In the genomic region with DNA sequence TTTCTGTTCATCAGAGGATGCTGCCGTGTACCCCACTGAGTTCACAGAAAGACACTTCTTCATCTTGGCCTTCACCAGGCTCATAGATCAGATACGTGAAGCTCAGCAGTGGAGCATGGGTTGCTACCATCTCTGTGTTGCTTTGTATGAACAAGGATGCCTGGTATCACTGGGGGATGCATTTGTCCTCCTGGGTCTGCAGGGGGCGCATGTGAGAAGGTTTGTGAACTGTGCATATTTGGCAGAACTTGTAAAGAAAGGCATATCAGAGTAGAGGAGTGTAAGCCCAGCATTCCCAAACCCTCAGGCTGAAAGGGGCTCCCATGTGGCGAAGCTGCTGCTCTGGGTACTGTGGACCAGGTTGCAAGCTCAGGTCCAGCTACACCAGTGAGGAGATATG, we compare ENCODE assay signal across 18 mouse cellular contexts. TPM values are rescaled to one million over a fixed set of nuclear protein-coding genes. Genes with fewer than 3 reads are reported as not detected.
DNase-seq lines count a peak whose midpoint lies in the region; ATAC-seq and TF ChIP-seq lines count a peak whose summit lies in the region.
"Had no signal": no experiment of that assay in that cellular context is flagged by ENCODE, and none has a peak within 500 bp of the region (broad histone marks: within the 10 kb centered on the region; RNA-seq: fewer than 3 reads in every experiment).

No protein-coding gene starts in this region.

- H3K9ac ChIP-seq in heart, postnatal 0 days (replicated peaks; ENCODE audit: low read depth, low read length): no peak overlapping the region
- H3K9ac ChIP-seq in heart, embryonic 11.5 days (ENCODE audit: low read depth, low read length): no peak overlapping the region
- H3K9ac ChIP-seq: hindbrain, embryonic 15.5 days; lung, embryonic 15.5 days; neural tube, embryonic 12.5 days; stomach, embryonic 15.5 days had no signal

- intact Hi-C loops in left cerebral cortex, postnatal 25 days (cut with DNase I): no loop called here

- no peak for DNase-seq in heart, postnatal 0 days (ENCODE audit: low spot score)
- DNase-seq in testis, postnatal 14 days (ENCODE audit: low spot score): no peak
- peak; percentile 53 to 70 for DNase-seq in adrenal gland, postnatal 36 days
- DNase-seq in urinary bladder, postnatal 25 days (ENCODE audit: low spot score): no peak
- no peak for DNase-seq in left cerebral cortex, postnatal 25 days (ENCODE audit: low spot score in 2 of 2)
- no peak for DNase-seq in layer of hippocampus, postnatal 14 days (ENCODE audit: low spot score in 2 of 2)
- DNase-seq: cerebellum, adult 9-10 months; right cerebral cortex, postnatal 14 days had no signal

- no peak overlapping the region for H3K4me3 ChIP-seq in heart, postnatal 0 days (ENCODE audit: low read depth, low read length)
- H3K4me3 ChIP-seq in heart, embryonic 11.5 days (ENCODE audit: low read depth, low read length): no peak overlapping the region
- no peak overlapping the region for H3K4me3 ChIP-seq in testis, adult 2 months (ENCODE audit: control insufficient read depth, low read depth, low read length)
- H3K4me3 ChIP-seq: hindbrain, embryonic 15.5 days; lung, embryonic 15.5 days; neural tube, embryonic 12.5 days; stomach, embryonic 15.5 days had no signal

- no peaks in the 10 kb centered on the region for H3K4me1 ChIP-seq in heart, postnatal 0 days (ENCODE audit: control insufficient read depth, insufficient read depth)
- no peaks in the 10 kb centered on the region for H3K4me1 ChIP-seq in heart, embryonic 11.5 days (ENCODE audit: control insufficient read depth, insufficient read depth, low read length)
- no peaks in the 10 kb centered on the region for H3K4me1 ChIP-seq in testis, adult 2 months (ENCODE audit: control insufficient read depth, insufficient read depth, low read length)
- H3K4me1 ChIP-seq: hindbrain, embryonic 15.5 days; lung, embryonic 15.5 days; neural tube, embryonic 12.5 days; stomach, embryonic 15.5 days had no signal

- no peak for ATAC-seq in heart, postnatal 0 days (ENCODE audit: insufficient read depth, low read depth)
- no peak for ATAC-seq in heart, embryonic 11.5 days (replicated peaks; ENCODE audit: insufficient number of reproducible peaks, low FRiP score, low TSS enrichment)
- ATAC-seq: CD4-positive, CD25-positive, alpha-beta regulatory T cell, adult 4 months had no signal

- no peak for TF ChIP-seq EP300 in heart, postnatal 0 days (IDR thresholded peaks at IDR 0.05; ENCODE audit: low read depth)

- no peaks in the 10 kb centered on the region for H3K9me3 ChIP-seq in heart, postnatal 0 days (replicated peaks; ENCODE audit: control insufficient read depth, low read length)
- H3K9me3 ChIP-seq in heart, embryonic 11.5 days (replicated peaks; ENCODE audit: control insufficient read depth, low read length): no peaks in the 10 kb centered on the region
- H3K9me3 ChIP-seq: hindbrain, embryonic 15.5 days; lung, embryonic 15.5 days; neural tube, embryonic 12.5 days; stomach, embryonic 15.5 days had no signal

- peak; percentile 20; the same call in 1 of the 2 replicates for TF ChIP-seq CTCF in heart, postnatal 0 days (IDR thresholded peaks at IDR 0.05; ENCODE audit: low read depth)
- peak; percentile 34; the same call in 1 of the 2 replicates for TF ChIP-seq CTCF in testis, adult 2 months (IDR thresholded peaks at IDR 0.05; ENCODE audit: control insufficient read depth, insufficient read depth, insufficient replicate concordance, low read depth, low read length)

- no peak overlapping the region for H3K4me2 ChIP-seq in heart, postnatal 0 days (ENCODE audit: low read depth, low read length)
- no peak overlapping the region for H3K4me2 ChIP-seq in heart, embryonic 11.5 days
- H3K4me2 ChIP-seq: hindbrain, embryonic 15.5 days; lung, embryonic 15.5 days; midbrain, embryonic 11.5 days; neural tube, embryonic 12.5 days; stomach, embryonic 15.5 days had no signal

- 67% methylated on average over 4 of the region's 4 CpGs for WGBS in heart, postnatal 0 days
- 64% methylated on average over 4 of the region's 4 CpGs for WGBS in heart, embryonic 11.5 days (ENCODE audit: insufficient replicate concordance)

- no peak overlapping the region for H3K27ac ChIP-seq in heart, postnatal 0 days (ENCODE audit: low read depth)
- no peak overlapping the region for H3K27ac ChIP-seq in heart, embryonic 11.5 days (ENCODE audit: low read depth, low read length)
- no peak overlapping the region for H3K27ac ChIP-seq in testis, adult 2 months (ENCODE audit: control insufficient read depth, insufficient read depth, low read depth, low read length)
- H3K27ac ChIP-seq: hindbrain, embryonic 15.5 days; lung, embryonic 15.5 days; neural tube, embryonic 12.5 days; stomach, embryonic 15.5 days had no signal

- H3K27me3 ChIP-seq in heart, postnatal 0 days (ENCODE audit: control insufficient read depth, insufficient read depth, low read length): 0 out of 2 replicates have a peak, but pooled peaks cover 14% of the 10 kb centered on the region
- H3K27me3 ChIP-seq in heart, embryonic 11.5 days (ENCODE audit: control insufficient read depth, insufficient read depth, low read length): peaks cover 9% of the 10 kb centered on the region; the same call in 1 of the 2 replicates
- H3K27me3 ChIP-seq in testis, adult 2 months (ENCODE audit: control insufficient read depth, insufficient read depth, low read length): no peaks in the 10 kb centered on the region
- H3K27me3 ChIP-seq: hindbrain, embryonic 15.5 days; lung, embryonic 15.5 days; neural tube, embryonic 12.5 days; stomach, embryonic 15.5 days had no signal

- no peak for TF ChIP-seq POLR2A in testis, adult 2 months (IDR thresholded peaks at IDR 0.05; ENCODE audit: control insufficient read depth, low read depth, low read length)

- no peaks in the 10 kb centered on the region for H3K36me3 ChIP-seq in heart, postnatal 0 days (replicated peaks; ENCODE audit: control insufficient read depth, insufficient read depth, low read length)
- no peaks in the 10 kb centered on the region for H3K36me3 ChIP-seq in heart, embryonic 11.5 days (ENCODE audit: control insufficient read depth, insufficient read depth, low read length)
- H3K36me3 ChIP-seq in testis, adult 2 months (ENCODE audit: control insufficient read depth, insufficient read depth, low read length): no peaks in the 10 kb centered on the region
- H3K36me3 ChIP-seq: hindbrain, embryonic 15.5 days; lung, embryonic 15.5 days; neural tube, embryonic 12.5 days; stomach, embryonic 15.5 days had no signal

RNA-seq across cellular contexts. Expression of a gene that starts 4.6 kb away (rescaled TPM):
- not detected in 2 replicates for total RNA-seq in heart, postnatal 0 days (2014; rRNA removed; ENCODE audit: low replicate concordance)
- polyA plus RNA-seq in heart, postnatal 0 days (2015; fragmentation: Nextera tagmentation; extraction: Ambion mirVana): not detected in 2 replicates
- polyA plus RNA-seq in heart, embryonic 11.5 days (2014; fragmentation: Nextera tagmentation; extraction: Ambion mirVana): not detected in 2 replicates
- polyA plus RNA-seq in testis, adult 2 months (2012; rRNA removed): not detected in 2 replicates
- not detected for total RNA-seq in adrenal gland, postnatal 36 days (2021)
- not detected for total RNA-seq in left cerebral cortex, postnatal 25 days (2021)
- total RNA-seq in layer of hippocampus, postnatal 14 days (2021): not detected
- total RNA-seq: left cerebral cortex, postnatal 14 days had no signal
- polyA plus RNA-seq: CD4-positive, CD25-positive, alpha-beta regulatory T cell, adult 4 months; frontal cortex, adult 2 months; hindbrain, embryonic 15.5 days; lung, embryonic 15.5 days; midbrain, embryonic 11.5 days; neural tube, embryonic 12.5 days; stomach, embryonic 15.5 days had no signal

RNA-seq across cellular contexts. Expression of a gene that starts 10.9 kb away (rescaled TPM):
- not detected in 2 replicates for total RNA-seq in heart, postnatal 0 days (2014; rRNA removed; ENCODE audit: low replicate concordance)
- not detected in 2 replicates for polyA plus RNA-seq in heart, postnatal 0 days (2015; fragmentation: Nextera tagmentation; extraction: Ambion mirVana)
- not detected in 2 replicates for polyA plus RNA-seq in heart, embryonic 11.5 days (2014; fragmentation: Nextera tagmentation; extraction: Ambion mirVana)
- 0.04 and 0.14 TPM in 2 replicates for polyA plus RNA-seq in testis, adult 2 months (2012; rRNA removed)
- not detected for total RNA-seq in adrenal gland, postnatal 36 days (2021)
- not detected for total RNA-seq in left cerebral cortex, postnatal 25 days (2021)
- not detected for total RNA-seq in layer of hippocampus, postnatal 14 days (2021)
- total RNA-seq: left cerebral cortex, postnatal 14 days had no signal
- polyA plus RNA-seq: CD4-positive, CD25-positive, alpha-beta regulatory T cell, adult 4 months; frontal cortex, adult 2 months; hindbrain, embryonic 15.5 days; lung, embryonic 15.5 days; midbrain, embryonic 11.5 days; neural tube, embryonic 12.5 days; stomach, embryonic 15.5 days had no signal

RNA-seq across cellular contexts. Expression of a gene that starts 23.7 kb away (rescaled TPM):
- total RNA-seq in heart, postnatal 0 days (2014; rRNA removed; ENCODE audit: low replicate concordance): not detected in 2 replicates
- polyA plus RNA-seq in heart, postnatal 0 days (2015; fragmentation: Nextera tagmentation; extraction: Ambion mirVana): not detected in 2 replicates
- not detected in 2 replicates for polyA plus RNA-seq in heart, embryonic 11.5 days (2014; fragmentation: Nextera tagmentation; extraction: Ambion mirVana)
- polyA plus RNA-seq in testis, adult 2 months (2012; rRNA removed): not detected in 2 replicates
- not detected for total RNA-seq in adrenal gland, postnatal 36 days (2021)
- not detected for total RNA-seq in left cerebral cortex, postnatal 25 days (2021)
- not detected for total RNA-seq in layer of hippocampus, postnatal 14 days (2021)
- total RNA-seq: left cerebral cortex, postnatal 14 days had no signal
- polyA plus RNA-seq: CD4-positive, CD25-positive, alpha-beta regulatory T cell, adult 4 months; frontal cortex, adult 2 months; hindbrain, embryonic 15.5 days; lung, embryonic 15.5 days; midbrain, embryonic 11.5 days; neural tube, embryonic 12.5 days; stomach, embryonic 15.5 days had no signal

RNA-seq across cellular contexts. Expression of a gene that starts 26.2 kb away (rescaled TPM):
- not detected in 2 replicates for total RNA-seq in heart, postnatal 0 days (2014; rRNA removed; ENCODE audit: low replicate concordance)
- not detected in 2 replicates for polyA plus RNA-seq in heart, postnatal 0 days (2015; fragmentation: Nextera tagmentation; extraction: Ambion mirVana)
- polyA plus RNA-seq in heart, embryonic 11.5 days (2014; fragmentation: Nextera tagmentation; extraction: Ambion mirVana): not detected in 2 replicates
- polyA plus RNA-seq in testis, adult 2 months (2012; rRNA removed): not detected in 2 replicates
- not detected for total RNA-seq in adrenal gland, postnatal 36 days (2021)
- total RNA-seq in left cerebral cortex, postnatal 25 days (2021): not detected
- not detected for total RNA-seq in layer of hippocampus, postnatal 14 days (2021)
- total RNA-seq: left cerebral cortex, postnatal 14 days had no signal
- polyA plus RNA-seq: CD4-positive, CD25-positive, alpha-beta regulatory T cell, adult 4 months; frontal cortex, adult 2 months; hindbrain, embryonic 15.5 days; lung, embryonic 15.5 days; midbrain, embryonic 11.5 days; neural tube, embryonic 12.5 days; stomach, embryonic 15.5 days had no signal

RNA-seq across cellular contexts. Expression of a gene that starts 33.7 kb away (rescaled TPM):
- not detected in 2 replicates for total RNA-seq in heart, postnatal 0 days (2014; rRNA removed; ENCODE audit: low replicate concordance)
- polyA plus RNA-seq in heart, postnatal 0 days (2015; fragmentation: Nextera tagmentation; extraction: Ambion mirVana): not detected in 2 replicates
- polyA plus RNA-seq in heart, embryonic 11.5 days (2014; fragmentation: Nextera tagmentation; extraction: Ambion mirVana): not detected in 2 replicates
- 76.9 and 80.1 TPM in 2 replicates for polyA plus RNA-seq in testis, adult 2 months (2012; rRNA removed)
- total RNA-seq in adrenal gland, postnatal 36 days (2021): not detected
- total RNA-seq in left cerebral cortex, postnatal 25 days (2021): not detected
- not detected for total RNA-seq in layer of hippocampus, postnatal 14 days (2021)
- total RNA-seq: left cerebral cortex, postnatal 14 days had no signal
- polyA plus RNA-seq: CD4-positive, CD25-positive, alpha-beta regulatory T cell, adult 4 months; frontal cortex, adult 2 months; hindbrain, embryonic 15.5 days; lung, embryonic 15.5 days; midbrain, embryonic 11.5 days; neural tube, embryonic 12.5 days; stomach, embryonic 15.5 days had no signal

Comparison
In these comparisons a context has a peak if more than half of its experiments do, and no peak if none do; other contexts are left out.
1. DNase-seq: peak in adrenal gland, postnatal 36 days (2 of 2); none in heart, postnatal 0 days (single experiment), testis, postnatal 14 days (single experiment), urinary bladder, postnatal 25 days (single experiment), left cerebral cortex, postnatal 25 days (0 of 2) and layer of hippocampus, postnatal 14 days (0 of 2).